Mouse (Mus musculus): ENCODE results near the gene Gm45337. TPM values are rescaled to one million over a fixed set of nuclear protein-coding genes. Genes with fewer than 3 reads are reported as not detected.
"Not testable (repeated sequence)": the region's sequence is repeated elsewhere in the genome, so short reads cannot be mapped to it uniquely, and the experiment has no call there.

The Gm45337 gene
- polyA plus RNA-seq, 2 experiments = not detected

- Histone ChIP-seq H3K9me3 (ENCODE audit: control insufficient read depth, low read length) (no peaks in the 10 kb centered on the region), H3K27me3 (ENCODE audit: control insufficient read depth, insufficient read depth, low read length) (no peaks in the 10 kb centered on the region), H3K4me3 (replicated peaks; ENCODE audit: low read length) (no peak overlapping the region), H3K4me1 (ENCODE audit: control insufficient read depth, insufficient read depth, low read length) (no peaks in the 10 kb centered on the region), H3K4me2 (replicated peaks; ENCODE audit: low read depth, low read length, severe bottlenecking) (no peak overlapping the region), H3K9ac (ENCODE audit: low read depth, low read length, severe bottlenecking) (no peak overlapping the region), H3K36me3 (ENCODE audit: control insufficient read depth, insufficient read depth, low read length) (no peaks in the 10 kb centered on the region), H3K27ac (replicated peaks; ENCODE audit: low read depth, low read length) (no peak overlapping the region)
- no peak for TF ChIP-seq POLR2A (IDR thresholded peaks at IDR 0.05; ENCODE audit: borderline replicate concordance, extremely low read depth, insufficient read depth, insufficient read length)
- WGBS = 58% methylated on average over 4 of the region's 4 CpGs
- DNase-seq (ENCODE audit: low spot score) (no peak), ATAC-seq (ENCODE audit: low FRiP score, low read depth) (no peak)
These were observed 10.0 kb downstream of the Gm45337 start for GRCm38 (mm10) chr7:142134206-142134995.

- WGBS = 54% methylated on average over 4 of the region's 4 CpGs
- no peak for ATAC-seq (ENCODE audit: low FRiP score, low read depth)
These were observed 15.6 kb downstream of the Gm45337 start for GRCm38 (mm10) chr7:142128843-142129242.

GRCm38 (mm10) chr7:142120629-142121028 is 23.8 kb downstream of the Gm45337 start, which contains the start of gene Gm45618:
Gm45618 (minus strand) TSS chr7:142120729.
- WGBS = 83% methylated on average over 1 of the region's 1 CpGs
- not testable (repeated sequence) for DNase-seq (ENCODE audit: low spot score); ATAC-seq (ENCODE audit: low FRiP score, low read depth); H3K9ac ChIP-seq (ENCODE audit: low read depth, low read length, severe bottlenecking); H3K36me3 ChIP-seq (ENCODE audit: control insufficient read depth, insufficient read depth, low read length); H3K4me2 ChIP-seq (replicated peaks; ENCODE audit: low read depth, low read length, severe bottlenecking); H3K4me1 ChIP-seq (ENCODE audit: control insufficient read depth, insufficient read depth, low read length); H3K27me3 ChIP-seq (ENCODE audit: control insufficient read depth, insufficient read depth, low read length); H3K4me3 ChIP-seq (replicated peaks; ENCODE audit: low read length); H3K9me3 ChIP-seq (ENCODE audit: control insufficient read depth, low read length); H3K27ac ChIP-seq (replicated peaks; ENCODE audit: low read depth, low read length)

More at GRCm38 (mm10) chr7:142128843-142129242, 15.6 kb downstream of the Gm45337 start:
- TF ChIP-seq POLR2A (IDR thresholded peaks at IDR 0.05; ENCODE audit: borderline replicate concordance, extremely low read depth, insufficient read depth, insufficient read length) = no peak
- Histone ChIP-seq H3K4me2 (replicated peaks; ENCODE audit: low read depth, low read length, severe bottlenecking) (no peak overlapping the region), H3K4me3 (replicated peaks; ENCODE audit: low read length) (no peak overlapping the region), H3K4me1 (ENCODE audit: control insufficient read depth, insufficient read depth, low read length) (no peaks in the 10 kb centered on the region), H3K9me3 (ENCODE audit: control insufficient read depth, low read length) (no peaks in the 10 kb centered on the region), H3K27ac (replicated peaks; ENCODE audit: low read depth, low read length) (no peak overlapping the region), H3K36me3 (ENCODE audit: control insufficient read depth, insufficient read depth, low read length) (no peaks in the 10 kb centered on the region), H3K27me3 (ENCODE audit: control insufficient read depth, insufficient read depth, low read length) (no peaks in the 10 kb centered on the region), H3K9ac (ENCODE audit: low read depth, low read length, severe bottlenecking) (no peak overlapping the region)
- DNase-seq (ENCODE audit: low spot score) = no peak

GRCm38 (mm10) chr7:142119632-142120031 is 24.8 kb downstream of the Gm45337 start:
- H3K36me3 ChIP-seq (ENCODE audit: control insufficient read depth, insufficient read depth, low read length) = no peaks in the 10 kb centered on the region
- no peaks in the 10 kb centered on the region for H3K27me3 ChIP-seq (ENCODE audit: control insufficient read depth, insufficient read depth, low read length)
- H3K9me3 ChIP-seq (ENCODE audit: control insufficient read depth, low read length) = no peaks in the 10 kb centered on the region
- no peak overlapping the region for H3K4me3 ChIP-seq (replicated peaks; ENCODE audit: low read length)
- no peak overlapping the region for H3K27ac ChIP-seq (replicated peaks; ENCODE audit: low read depth, low read length)
- no peaks in the 10 kb centered on the region for H3K4me1 ChIP-seq (ENCODE audit: control insufficient read depth, insufficient read depth, low read length)
- TF ChIP-seq POLR2A (IDR thresholded peaks at IDR 0.05; ENCODE audit: borderline replicate concordance, extremely low read depth, insufficient read depth, insufficient read length) = no peak
- WGBS = 18% methylated on average over 5 of the region's 5 CpGs
- H3K4me2 ChIP-seq (replicated peaks; ENCODE audit: low read depth, low read length, severe bottlenecking) = no peak overlapping the region
- no peak overlapping the region for H3K9ac ChIP-seq (ENCODE audit: low read depth, low read length, severe bottlenecking)
- DNase-seq (ENCODE audit: low spot score) = no peak
- ATAC-seq (ENCODE audit: low FRiP score, low read depth) = no peak

GRCm38 (mm10) chr7:142104747-142105146 is 39.7 kb downstream of the Gm45337 start:
- H3K27me3 ChIP-seq (ENCODE audit: control insufficient read depth, insufficient read depth, low read length) = no peaks in the 10 kb centered on the region
- ATAC-seq (ENCODE audit: low FRiP score, low read depth) (no peak), DNase-seq (ENCODE audit: low spot score) (no peak)
- H3K36me3 ChIP-seq (ENCODE audit: control insufficient read depth, insufficient read depth, low read length) = no peaks in the 10 kb centered on the region
- no peak overlapping the region for H3K9ac ChIP-seq (ENCODE audit: low read depth, low read length, severe bottlenecking)
- H3K27ac ChIP-seq (replicated peaks; ENCODE audit: low read depth, low read length) = no peak overlapping the region
- H3K9me3 ChIP-seq (ENCODE audit: control insufficient read depth, low read length) = no peaks in the 10 kb centered on the region
- H3K4me2 ChIP-seq (replicated peaks; ENCODE audit: low read depth, low read length, severe bottlenecking) = no peak overlapping the region
- no peaks in the 10 kb centered on the region for H3K4me1 ChIP-seq (ENCODE audit: control insufficient read depth, insufficient read depth, low read length)
- 59% methylated on average over 5 of the region's 5 CpGs for WGBS
- H3K4me3 ChIP-seq (replicated peaks; ENCODE audit: low read length) = no peak overlapping the region
- no peak for TF ChIP-seq POLR2A (IDR thresholded peaks at IDR 0.05; ENCODE audit: borderline replicate concordance, extremely low read depth, insufficient read depth, insufficient read length)

Data from limb, embryonic 14.5 days (tissue).